Mouse (Mus musculus) limb, embryonic 12.5 days (tissue): ENCODE results near the gene Stt3b. TPM values are rescaled to one million over a fixed set of nuclear protein-coding genes. Genes with fewer than 3 reads are reported as not detected.

Source experiments
- ATAC-seq: fragments of 200-750 bp; cut with Nextera tagmentation; 2 replicates; pipeline ENCODE4 v1.8.0; 2017; ENCODE audit warnings: low read depth, moderate TSS enrichment; ENCODE audit not compliant: insufficient number of reproducible peaks, insufficient read depth, low FRiP score, low TSS enrichment
- H3K27ac ChIP-seq: fragments of 300-500 bp; sonication (generic); 2 replicates; pipeline ENCODE4 v1.5.1; 2016; ENCODE audit warnings: mild to moderate bottlenecking, moderate library complexity
- H3K27me3 ChIP-seq: fragments of 300-500 bp; sonication (generic); 2 replicates; pipeline ENCODE4 v1.6.1; 2016; ENCODE audit warnings: mild to moderate bottlenecking, moderate library complexity
- H3K36me3 ChIP-seq: fragments of 300-500 bp; sonication (generic); 2 replicates; pipeline ENCODE4 v1.6.1; 2016; ENCODE audit warnings: mild to moderate bottlenecking, moderate library complexity
- H3K4me1 ChIP-seq: fragments of 300-500 bp; sonication (generic); replicated peaks from 2 replicates; pipeline ENCODE4 v1.6.1; 2016
- H3K4me2 ChIP-seq: fragments of 300-500 bp; sonication (generic); 2 replicates; pipeline ENCODE4 v1.6.1; 2016; ENCODE audit warnings: mild to moderate bottlenecking, moderate library complexity
- H3K4me3 ChIP-seq: fragments of 300-500 bp; sonication (generic); replicated peaks from 2 replicates; pipeline ENCODE4 v1.5.1; 2016; ENCODE audit warnings: mild to moderate bottlenecking
- H3K9ac ChIP-seq: fragments of 300-500 bp; sonication (generic); replicated peaks from 2 replicates; pipeline ENCODE4 v1.6.1; 2016; ENCODE audit warnings: mild to moderate bottlenecking, moderate library complexity
- H3K9me3 ChIP-seq: fragments of 300-500 bp; sonication (generic); 2 replicates; pipeline ENCODE4 v1.6.1; 2016; ENCODE audit warnings: mild to moderate bottlenecking, moderate library complexity
- WGBS: fragments of 180-500 bp; shearing (Covaris S2); methylation state at CpG from one replicate; pipeline ENCODE4 v1.1.7; 2016; 5-methylcytosine and 5-hydroxymethylcytosine counted together
- polyA plus RNA-seq: library from polyadenylated mRNA; unstranded; fragments of >200 nt; fragmentation: Nextera tagmentation; extraction: Ambion mirVana; gene quantifications from 2 replicates; pipeline ENCODE4 v1.2.1, GENCODE M21; 2016

Gene Stt3b
- polyA plus RNA-seq, 1 experiment from 2014 or later, result 122 TPM

DNA sequence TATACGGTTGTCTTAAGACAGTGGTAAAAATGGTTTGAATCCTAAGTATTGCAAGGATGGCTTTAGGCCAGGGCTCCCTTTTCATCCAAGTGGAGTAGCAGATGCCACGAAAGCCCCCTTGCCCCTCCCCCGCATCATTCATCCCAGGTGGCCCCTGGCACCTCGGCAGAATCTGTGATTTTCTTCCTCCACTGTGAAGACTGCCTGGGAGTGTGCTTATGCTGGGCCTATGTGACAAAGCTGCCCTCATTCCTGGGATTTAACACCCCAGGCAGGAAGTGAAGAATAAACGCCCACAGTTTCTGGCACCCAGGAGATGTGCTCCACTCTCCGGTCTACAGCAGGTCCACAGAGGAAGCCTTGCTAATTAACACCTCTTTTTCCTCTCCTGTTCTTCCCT is 28.6 kb upstream of the Stt3b start:
- Histone ChIP-seq H3K4me3 (no peak overlapping the region), H3K4me1 (peaks cover 26% of the 10 kb centered on the region), H3K27ac (no peak overlapping the region), H3K36me3 (no peaks in the 10 kb centered on the region), H3K4me2 (no peak overlapping the region), H3K27me3 (peaks cover 2% of the 10 kb centered on the region; the same call in 1 of the 2 replicates), H3K9ac (no peak overlapping the region), H3K9me3 (no peaks in the 10 kb centered on the region)
- no peak for ATAC-seq
- 20% methylated on average over 6 of the region's 6 CpGs for WGBS

GRCm38 (mm10) chr9:115333016-115333415 is 22.8 kb upstream of the Stt3b start:
- Histone ChIP-seq H3K27me3 (no peaks in the 10 kb centered on the region), H3K4me2 (no peak overlapping the region), H3K9ac (no peak overlapping the region), H3K27ac (no peak overlapping the region), H3K36me3 (no peaks in the 10 kb centered on the region), H3K4me3 (no peak overlapping the region), H3K4me1 (peaks cover 14% of the 10 kb centered on the region), H3K9me3 (no peaks in the 10 kb centered on the region)
- ATAC-seq, result no peak
- WGBS, result 76% methylated on average over 12 of the region's 12 CpGs

DNA sequence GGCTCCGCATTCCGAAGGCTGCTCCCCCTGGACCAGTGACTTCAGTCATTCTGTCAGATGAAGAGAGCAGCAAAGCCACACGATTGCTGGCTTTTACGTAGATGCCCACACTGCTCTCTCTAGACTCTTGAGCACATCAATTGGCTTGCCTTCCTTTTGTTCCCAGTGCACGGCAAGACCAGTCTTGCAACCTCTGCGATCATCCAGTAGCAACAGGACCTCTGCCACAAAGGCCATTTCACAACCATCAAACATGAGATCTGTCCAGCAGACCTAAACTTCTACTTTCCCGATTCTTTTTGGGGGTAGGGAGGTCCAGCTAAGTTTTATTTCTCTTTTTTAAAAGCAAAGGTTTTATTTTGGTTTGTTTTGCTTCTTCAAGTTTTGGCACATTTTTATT is 22.1 kb upstream of the Stt3b start:
- Histone ChIP-seq H3K4me1 (peaks cover 12% of the 10 kb centered on the region), H3K9me3 (no peaks in the 10 kb centered on the region), H3K27ac (no peak overlapping the region), H3K36me3 (no peaks in the 10 kb centered on the region), H3K27me3 (no peaks in the 10 kb centered on the region), H3K4me3 (no peak overlapping the region), H3K9ac (no peak overlapping the region), H3K4me2 (no peak overlapping the region)
- WGBS, result 78% methylated on average over 7 of the region's 7 CpGs
- ATAC-seq, result no peak

- no peaks in the 10 kb centered on the region for H3K9me3 ChIP-seq
- ATAC-seq, result no peak
- no peak overlapping the region for H3K4me2 ChIP-seq
- no peak overlapping the region for H3K9ac ChIP-seq
- H3K36me3 ChIP-seq, result no peaks in the 10 kb centered on the region
- no peaks in the 10 kb centered on the region for H3K4me1 ChIP-seq
- H3K4me3 ChIP-seq, result no peak overlapping the region
- WGBS, result 70% methylated on average over 6 of the region's 6 CpGs
- no peaks in the 10 kb centered on the region for H3K27me3 ChIP-seq
- no peak overlapping the region for H3K27ac ChIP-seq
Observed at GRCm38 (mm10) chr9:115330861-115331476, 20.7 kb upstream of the Stt3b start.

DNA sequence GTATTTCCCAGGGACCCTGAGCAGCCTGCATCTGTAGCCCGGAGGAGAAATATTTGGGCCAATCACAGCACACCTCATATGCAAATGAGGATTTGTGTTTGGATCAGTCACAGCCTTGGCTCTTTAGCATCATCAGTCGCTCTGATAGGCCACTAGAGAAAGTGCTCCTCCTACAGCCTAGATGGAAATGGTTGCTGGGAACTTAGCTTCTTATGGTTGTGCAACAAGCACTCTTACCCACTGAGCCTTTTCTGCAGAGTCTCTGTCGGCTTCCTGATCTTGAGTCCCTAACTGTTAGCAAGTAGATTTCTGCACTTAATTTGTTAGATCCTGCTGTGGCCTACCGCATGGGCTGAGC is 16.3 kb upstream of the Stt3b start:
- ATAC-seq, result no peak
- no peak overlapping the region for H3K9ac ChIP-seq
- H3K27ac ChIP-seq, result no peak overlapping the region
- peaks cover 11% of the 10 kb centered on the region for H3K4me1 ChIP-seq
- H3K4me3 ChIP-seq, result no peak overlapping the region
- 89% methylated on average over 4 of the region's 4 CpGs for whole genome bisulfite sequencing
- H3K4me2 ChIP-seq, result no peak overlapping the region
- H3K9me3 ChIP-seq, result no peaks in the 10 kb centered on the region
- no peaks in the 10 kb centered on the region for H3K36me3 ChIP-seq
- no peaks in the 10 kb centered on the region for H3K27me3 ChIP-seq

GRCm38 (mm10) chr9:115325831-115326532 is 15.8 kb upstream of the Stt3b start:
- Histone ChIP-seq H3K9me3 (no peaks in the 10 kb centered on the region), H3K4me1 (peaks cover 11% of the 10 kb centered on the region), H3K27me3 (no peaks in the 10 kb centered on the region), H3K4me3 (no peak overlapping the region), H3K27ac (no peak overlapping the region), H3K9ac (no peak overlapping the region), H3K36me3 (no peaks in the 10 kb centered on the region), H3K4me2 (no peak overlapping the region)
- no peak for ATAC-seq
- WGBS, result 79% methylated on average over 13 of the region's 13 CpGs

DNA sequence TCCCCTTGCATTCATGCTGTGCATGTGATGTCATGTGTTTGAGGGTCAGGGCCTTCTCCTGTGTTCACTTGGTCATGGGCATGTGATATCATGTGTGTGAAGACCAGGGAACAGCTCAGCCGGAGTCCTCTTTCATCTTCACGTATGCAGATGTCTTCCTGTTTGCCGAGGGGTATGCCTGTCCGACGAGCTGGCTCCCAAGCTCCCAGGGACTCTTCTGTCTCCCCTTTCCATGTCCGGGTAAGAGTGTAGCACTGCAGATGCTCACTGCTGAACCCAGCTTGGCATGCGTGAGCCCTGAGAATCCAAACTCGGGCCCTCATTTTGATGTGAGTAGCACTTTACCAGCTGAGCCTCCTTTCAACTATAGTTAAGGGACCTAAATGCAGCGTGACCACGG is 13.4 kb upstream of the Stt3b start:
- no peak for ATAC-seq
- 32% methylated on average over 10 of the region's 10 CpGs for WGBS
- H3K4me3 ChIP-seq, result no peak overlapping the region
- H3K27me3 ChIP-seq, result no peaks in the 10 kb centered on the region
- no peak overlapping the region for H3K9ac ChIP-seq
- H3K9me3 ChIP-seq, result 0 out of 2 replicates have a peak, but pooled peaks cover 2% of the 10 kb centered on the region
- no peak overlapping the region for H3K27ac ChIP-seq
- no peak overlapping the region for H3K4me2 ChIP-seq
- no peaks in the 10 kb centered on the region for H3K36me3 ChIP-seq
- peaks cover 13% of the 10 kb centered on the region for H3K4me1 ChIP-seq

DNA sequence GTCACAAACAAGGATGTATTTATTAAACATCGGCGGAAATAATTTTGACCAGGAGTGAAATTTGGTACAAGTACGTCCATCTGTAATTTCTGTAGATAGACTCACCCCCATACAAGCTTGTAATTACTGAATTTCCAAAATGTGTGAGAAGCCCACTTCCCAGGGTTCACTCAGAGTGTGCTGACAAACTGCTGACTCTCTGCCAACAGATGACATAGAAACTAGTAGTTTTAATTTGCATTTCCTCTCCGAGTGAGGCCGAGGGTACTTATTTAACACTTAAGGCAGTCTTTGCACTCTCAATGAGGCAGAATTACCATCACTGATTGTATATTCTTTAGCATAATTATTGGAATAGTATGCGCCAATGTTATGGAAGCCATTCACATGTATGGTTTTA is 12.2 kb upstream of the Stt3b start:
- H3K36me3 ChIP-seq, result no peaks in the 10 kb centered on the region
- no peak for ATAC-seq
- H3K9me3 ChIP-seq, result 0 out of 2 replicates have a peak, but pooled peaks cover 2% of the 10 kb centered on the region
- no peaks in the 10 kb centered on the region for H3K27me3 ChIP-seq
- no peak overlapping the region for H3K27ac ChIP-seq
- peaks cover 13% of the 10 kb centered on the region for H3K4me1 ChIP-seq
- no peak overlapping the region for H3K9ac ChIP-seq
- no peak overlapping the region for H3K4me2 ChIP-seq
- 94% methylated on average over 6 of the region's 6 CpGs for WGBS
- H3K4me3 ChIP-seq, result no peak overlapping the region

DNA sequence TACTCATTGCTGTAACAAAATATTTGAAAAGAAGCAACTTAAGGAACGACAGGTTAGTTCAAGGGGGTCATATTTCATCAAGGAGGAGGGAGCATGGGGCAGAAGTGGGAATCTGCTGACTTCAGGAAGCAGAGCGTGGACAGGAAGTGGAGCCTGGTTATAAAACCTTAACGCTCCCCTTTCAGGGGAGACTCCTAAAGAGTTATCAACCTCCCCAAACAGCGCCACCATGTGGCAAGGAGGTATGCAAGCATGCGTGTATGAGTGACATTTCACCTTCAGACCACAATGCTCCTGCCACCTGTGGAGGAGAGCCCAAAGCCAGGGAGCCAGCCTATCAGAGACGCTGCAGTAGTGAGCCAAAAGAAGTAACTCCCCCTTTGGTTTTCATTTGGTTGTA is 10.8 kb upstream of the Stt3b start:
- Histone ChIP-seq H3K4me3 (no peak overlapping the region), H3K27ac (no peak overlapping the region), H3K4me1 (peaks cover 13% of the 10 kb centered on the region), H3K36me3 (no peaks in the 10 kb centered on the region), H3K9ac (no peak overlapping the region), H3K9me3 (0 out of 2 replicates have a peak, but pooled peaks cover 8% of the 10 kb centered on the region), H3K4me2 (no peak overlapping the region), H3K27me3 (no peaks in the 10 kb centered on the region)
- 77% methylated on average over 6 of the region's 6 CpGs for WGBS
- ATAC-seq, result no peak

- Histone ChIP-seq H3K9ac (no peak overlapping the region), H3K9me3 (0 out of 2 replicates have a peak, but pooled peaks cover 8% of the 10 kb centered on the region), H3K4me1 (peaks cover 13% of the 10 kb centered on the region), H3K36me3 (no peaks in the 10 kb centered on the region), H3K4me3 (no peak overlapping the region), H3K4me2 (no peak overlapping the region), H3K27me3 (no peaks in the 10 kb centered on the region), H3K27ac (no peak overlapping the region)
- WGBS, result 65% methylated on average over 4 of the region's 4 CpGs
- no peak for ATAC-seq
Observed at GRCm38 (mm10) chr9:115320156-115320555, 9.9 kb upstream of the Stt3b start.

DNA sequence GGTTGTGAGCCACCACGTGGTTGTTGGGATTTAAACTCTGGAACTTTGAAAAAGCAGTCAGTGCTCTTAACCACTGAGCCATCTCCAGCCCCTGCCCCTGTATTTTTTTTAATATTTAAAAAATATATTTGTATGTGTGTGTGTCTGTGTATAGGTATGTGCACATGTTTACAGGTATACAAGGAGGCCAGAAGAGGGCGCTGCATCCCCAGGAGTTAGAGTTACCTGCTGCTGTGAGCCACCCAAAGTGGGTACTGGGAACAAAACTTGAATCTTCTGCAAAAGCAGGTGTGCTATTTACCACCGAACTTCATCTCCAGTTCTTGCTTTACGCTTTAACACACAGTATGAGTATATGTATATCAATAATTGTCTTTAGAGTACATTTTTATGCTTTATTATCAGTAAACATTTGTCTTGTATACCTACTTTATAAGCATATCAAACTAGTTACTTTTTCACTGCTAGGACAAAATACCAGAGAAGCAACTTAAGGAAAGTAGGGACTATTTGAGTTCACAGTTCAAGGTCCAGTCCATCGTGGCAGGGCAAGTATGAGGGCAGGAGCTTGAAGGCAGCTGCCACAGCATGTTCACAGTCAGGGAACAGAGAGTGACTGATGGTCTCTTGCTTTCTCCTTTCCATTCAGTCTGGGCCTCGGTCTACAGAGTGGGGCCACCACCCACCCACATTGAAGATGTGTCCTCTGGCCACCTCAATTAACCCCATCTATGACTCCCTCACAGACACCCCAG is 8.6 kb upstream of the Stt3b start:
- peaks cover 7% of the 10 kb centered on the region for H3K4me1 ChIP-seq
- H3K36me3 ChIP-seq, result no peaks in the 10 kb centered on the region
- 0 out of 2 replicates have a peak, but pooled peaks cover 8% of the 10 kb centered on the region for H3K9me3 ChIP-seq
- ATAC-seq, result no peak
- WGBS, result 86% methylated on average over 6 of the region's 6 CpGs
- no peak overlapping the region for H3K4me2 ChIP-seq
- no peaks in the 10 kb centered on the region for H3K27me3 ChIP-seq
- H3K27ac ChIP-seq, result no peak overlapping the region
- no peak overlapping the region for H3K4me3 ChIP-seq
- no peak overlapping the region for H3K9ac ChIP-seq
